Mouse (Mus musculus) adrenal gland, postnatal 10 days (tissue): ENCODE data around the gene Duox1. TPM values are rescaled to one million over a fixed set of nuclear protein-coding genes. Genes with fewer than 3 reads are reported as not detected.
A peak's percentile ranks its signal among the peaks of the same experiment; 100 is the strongest.
"Not testable (repeated sequence)": the region's sequence is repeated elsewhere in the genome, so short reads cannot be mapped to it uniquely, and the experiment has no call there.

ENCODE experiments used
- DNase-seq: peaks from one replicate; pipeline ENCODE4 v3.0.0; 2021; ENCODE audit warnings: mixed read lengths
- total RNA-seq, 2 experiments: library from RNA; stranded (reverse); gene quantifications; 2 replicates each; pipeline ENCODE4 v1.2.3; 2021

The Duox1 gene
- total RNA-seq, 2 experiments from 2014 or later: not detected

DNA sequence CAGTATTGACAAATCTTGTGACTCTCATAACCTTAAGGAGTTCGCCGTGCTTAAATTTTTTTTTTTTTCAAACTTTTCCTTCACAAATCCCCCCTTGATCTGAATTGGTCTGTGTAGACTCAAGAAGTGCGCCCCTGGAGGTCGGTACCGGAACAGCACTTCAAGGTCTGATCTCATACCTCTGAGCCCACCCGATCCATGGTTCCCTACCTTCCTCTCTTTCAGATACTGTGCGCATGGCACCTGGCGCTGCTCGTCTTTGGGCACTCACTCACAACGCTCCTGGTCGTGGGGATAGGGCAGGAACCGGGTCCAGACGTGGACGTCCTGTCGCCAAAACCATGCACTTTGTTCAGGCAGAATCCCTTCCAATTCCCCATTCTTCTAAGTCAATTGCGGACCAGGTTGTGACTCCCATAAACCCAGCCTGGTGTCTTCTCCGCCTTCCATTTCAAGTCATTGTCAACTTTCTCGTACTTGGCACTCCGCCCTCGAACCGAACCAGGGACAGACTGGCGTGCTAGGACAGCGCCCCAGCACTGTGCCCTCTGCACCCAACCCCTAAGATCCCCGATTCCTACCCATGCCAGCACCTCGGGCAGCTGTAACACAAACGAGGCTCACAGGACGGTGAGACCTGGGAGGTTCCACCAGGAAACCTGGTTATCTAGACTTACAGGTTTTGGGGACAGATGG is 2.6 kb upstream of the Duox1 start:
- peak; percentile 67 for DNase-seq

DNA sequence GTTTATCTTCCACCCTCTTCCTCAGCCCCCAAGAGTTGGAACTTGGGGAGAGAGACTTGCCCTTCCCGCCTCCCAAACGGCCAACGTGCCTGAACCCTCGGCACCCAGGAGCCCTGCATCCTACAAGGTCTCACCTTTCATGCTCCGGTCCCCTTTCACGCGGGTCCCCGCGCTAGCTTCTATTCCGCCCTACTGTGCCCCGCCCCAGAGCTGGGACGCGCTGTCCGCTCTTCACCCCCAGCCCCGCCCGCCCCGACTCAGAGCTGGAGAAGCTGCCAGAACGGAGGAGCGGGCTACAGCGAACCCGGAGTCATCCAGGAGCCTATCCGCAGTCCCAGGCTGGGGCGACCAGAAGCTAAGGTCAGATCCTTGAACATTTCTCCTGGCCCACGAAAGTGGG is 1.9 kb upstream of the Duox1 start, which contains the start of gene Duoxa1:
Gene Duoxa1 (minus strand): TSS at position 195 of the 400 bp plus-strand sequence.
- DNase-seq: no peak

DNA sequence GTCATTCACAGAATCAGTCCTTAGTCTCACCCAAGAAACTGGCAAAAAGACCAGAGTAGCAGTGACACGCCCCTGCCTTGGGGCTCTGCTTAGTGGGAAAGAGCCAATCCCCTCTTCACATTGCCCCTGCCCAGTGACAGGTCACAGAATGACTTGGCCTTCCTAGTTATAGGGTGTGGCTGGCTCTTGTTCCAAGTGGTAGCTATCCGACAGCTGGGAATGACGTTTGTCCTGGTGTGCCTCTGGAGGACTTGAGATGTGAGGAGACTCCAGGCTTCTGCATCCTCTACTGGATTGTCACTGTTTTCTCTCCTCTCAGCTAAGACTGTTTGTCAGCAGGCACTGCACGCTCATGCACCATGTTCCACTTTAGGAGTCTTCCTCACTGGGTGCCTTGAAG is 1.9 kb downstream of the Duox1 start:
- no peak for DNase-seq

DNA sequence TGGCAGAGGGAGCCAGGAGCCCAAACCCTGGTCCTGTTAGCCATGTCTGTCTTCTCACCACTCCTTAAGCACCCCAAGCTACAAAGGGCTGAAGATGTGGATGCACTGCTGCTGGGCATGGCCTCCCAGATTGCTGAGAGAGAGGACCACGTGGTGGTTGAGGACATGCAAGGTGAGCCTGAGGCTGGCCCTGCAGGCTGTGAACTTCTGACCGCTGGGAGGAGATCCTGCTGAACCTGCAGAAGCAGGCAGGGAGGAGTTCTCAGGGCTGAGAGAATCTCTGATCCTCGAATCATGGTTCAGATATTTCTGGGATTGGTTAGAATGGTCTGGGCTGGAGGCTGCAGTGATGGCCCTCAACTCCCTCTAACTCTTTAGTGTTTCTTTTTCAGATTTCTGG is 8.5 kb downstream of the Duox1 start:
- no peak for DNase-seq

DNA sequence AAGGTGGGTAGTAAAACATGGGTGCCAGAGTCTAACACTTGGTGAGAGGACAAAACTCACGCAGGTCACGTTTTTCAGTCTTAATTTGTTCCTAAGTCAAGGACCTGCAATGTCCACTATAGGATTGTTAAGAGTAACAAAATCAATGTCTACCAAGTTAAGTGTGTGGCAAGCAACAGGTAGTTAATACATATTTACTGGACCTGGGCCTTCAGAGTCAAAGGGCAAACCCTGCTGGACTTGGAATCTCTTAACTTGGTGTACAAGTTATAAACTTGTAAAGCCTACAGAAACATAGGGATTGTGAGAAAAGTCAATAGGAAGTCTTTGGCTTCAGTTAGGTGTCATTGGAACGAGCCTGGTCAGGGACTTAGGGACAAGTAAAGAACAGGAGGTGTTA is 9.1 kb downstream of the Duox1 start:
- no peak for DNase-seq

DNA sequence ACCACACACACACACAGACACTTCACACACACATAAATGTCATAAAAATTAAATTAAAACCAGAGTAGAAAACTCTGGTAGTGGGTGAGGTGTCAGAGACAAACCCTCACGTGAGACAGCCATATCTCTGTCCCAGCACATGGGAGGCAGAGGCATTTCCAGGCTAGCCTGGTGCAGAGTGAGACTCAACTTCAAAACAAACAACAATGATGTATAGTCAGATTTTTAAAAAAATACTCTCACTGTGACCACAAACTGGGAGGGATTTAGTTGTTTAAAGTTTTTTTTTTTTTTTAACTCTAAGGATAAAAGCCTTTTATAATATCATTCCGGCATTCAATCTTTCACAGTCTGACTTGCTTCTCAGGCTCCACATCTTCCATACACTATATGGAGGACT is 9.9 kb downstream of the Duox1 start:
- no peak for DNase-seq

DNA sequence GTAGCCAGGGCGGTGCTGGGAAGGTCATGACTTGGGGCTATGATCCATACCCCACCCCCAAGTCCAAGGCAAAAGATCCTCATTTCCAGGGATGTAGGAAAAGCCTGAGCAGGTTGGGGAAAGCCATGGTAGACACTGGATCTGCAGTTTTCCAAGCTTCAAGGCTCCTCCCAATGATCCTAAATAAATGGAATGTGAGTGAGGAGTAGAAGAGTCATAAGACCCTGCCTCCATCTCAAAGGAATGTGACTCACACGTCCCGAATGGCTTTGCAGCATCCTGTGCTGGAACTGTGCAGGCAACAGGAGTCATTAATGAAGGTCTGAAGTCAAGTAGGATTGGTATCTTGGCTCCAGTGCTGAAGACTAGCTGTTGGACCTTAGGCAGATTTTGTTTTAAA is 12.5 kb downstream of the Duox1 start:
- no peak for DNase-seq

DNA sequence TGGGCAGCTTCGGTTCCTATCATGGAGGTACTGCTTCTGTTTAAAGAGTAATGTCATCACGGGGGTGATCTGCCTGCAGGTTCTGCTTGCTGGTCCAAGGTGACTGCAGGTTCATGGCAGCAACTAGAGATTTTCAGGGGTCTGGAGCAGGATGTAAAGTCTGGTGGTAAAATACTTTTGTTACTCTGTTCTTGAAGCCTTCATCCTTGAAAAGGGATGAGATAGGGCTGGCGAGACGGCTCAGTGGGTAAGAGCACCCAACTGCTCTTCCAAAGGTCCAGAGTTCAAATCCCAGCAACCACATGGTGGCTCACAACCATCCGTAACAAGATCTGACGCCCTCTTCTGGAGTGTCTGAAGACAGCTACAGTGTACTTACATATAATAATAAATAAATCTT is 14.8 kb downstream of the Duox1 start:
- not testable (repeated sequence) for DNase-seq

DNA sequence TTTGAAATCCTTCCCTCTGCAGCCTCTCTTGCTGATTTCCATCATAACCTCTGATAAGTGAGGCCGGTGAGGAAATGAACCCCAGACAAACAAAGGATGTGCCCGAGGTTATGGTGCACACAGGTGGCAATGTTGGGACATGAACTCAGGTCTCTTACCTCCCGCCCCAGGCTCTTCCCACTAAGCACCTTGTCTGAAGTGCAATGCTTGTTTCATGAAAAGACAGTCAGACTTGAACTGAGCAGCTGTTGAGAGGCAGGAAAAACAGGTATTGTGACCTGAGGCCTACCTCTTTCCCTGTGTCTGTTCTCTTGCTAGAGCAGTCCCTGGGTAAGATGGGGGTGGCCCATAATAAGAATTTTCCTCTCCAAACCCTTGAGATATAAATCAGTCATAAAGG is 16.8 kb downstream of the Duox1 start:
- no peak for DNase-seq

DNA sequence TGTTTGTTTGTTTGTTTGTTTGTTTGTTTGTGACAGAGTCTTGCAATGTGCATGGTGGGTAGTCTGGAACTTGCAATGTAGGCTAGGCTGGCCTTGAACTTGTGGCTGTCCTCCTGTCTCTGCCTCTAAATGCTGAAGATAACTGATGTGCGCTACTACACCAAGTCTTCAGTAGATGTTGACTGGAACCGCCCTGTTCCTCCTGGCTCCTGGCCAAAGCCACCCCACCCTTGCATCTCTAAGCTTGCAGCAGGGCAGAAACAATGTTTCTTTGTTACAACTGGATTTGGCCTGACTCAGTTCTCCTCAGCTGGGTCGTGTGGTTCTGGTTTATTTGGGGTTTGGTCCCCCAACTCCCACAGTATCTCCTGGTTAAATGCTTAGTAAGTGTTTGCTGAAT is 18.7 kb downstream of the Duox1 start:
- DNase-seq: peak; percentile 10

DNA sequence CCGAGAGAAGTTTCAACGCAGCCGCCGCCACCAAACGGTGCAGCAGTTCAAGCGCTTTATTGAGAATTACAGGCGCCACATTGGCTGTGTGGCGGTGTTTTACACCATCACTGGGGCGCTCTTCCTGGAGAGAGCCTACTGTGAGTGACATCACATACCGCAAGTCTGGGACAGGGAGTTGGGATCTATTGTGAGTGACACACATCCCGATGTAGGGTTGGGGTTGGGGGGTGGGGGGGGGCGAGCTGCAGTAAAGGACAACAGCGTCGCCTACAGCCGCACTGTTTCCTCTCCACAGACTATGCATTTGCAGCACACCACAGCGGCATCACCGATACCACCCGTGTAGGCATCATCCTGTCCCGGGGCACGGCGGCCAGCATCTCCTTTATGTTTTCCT is 21.8 kb downstream of the Duox1 start:
- DNase-seq: no peak

DNA sequence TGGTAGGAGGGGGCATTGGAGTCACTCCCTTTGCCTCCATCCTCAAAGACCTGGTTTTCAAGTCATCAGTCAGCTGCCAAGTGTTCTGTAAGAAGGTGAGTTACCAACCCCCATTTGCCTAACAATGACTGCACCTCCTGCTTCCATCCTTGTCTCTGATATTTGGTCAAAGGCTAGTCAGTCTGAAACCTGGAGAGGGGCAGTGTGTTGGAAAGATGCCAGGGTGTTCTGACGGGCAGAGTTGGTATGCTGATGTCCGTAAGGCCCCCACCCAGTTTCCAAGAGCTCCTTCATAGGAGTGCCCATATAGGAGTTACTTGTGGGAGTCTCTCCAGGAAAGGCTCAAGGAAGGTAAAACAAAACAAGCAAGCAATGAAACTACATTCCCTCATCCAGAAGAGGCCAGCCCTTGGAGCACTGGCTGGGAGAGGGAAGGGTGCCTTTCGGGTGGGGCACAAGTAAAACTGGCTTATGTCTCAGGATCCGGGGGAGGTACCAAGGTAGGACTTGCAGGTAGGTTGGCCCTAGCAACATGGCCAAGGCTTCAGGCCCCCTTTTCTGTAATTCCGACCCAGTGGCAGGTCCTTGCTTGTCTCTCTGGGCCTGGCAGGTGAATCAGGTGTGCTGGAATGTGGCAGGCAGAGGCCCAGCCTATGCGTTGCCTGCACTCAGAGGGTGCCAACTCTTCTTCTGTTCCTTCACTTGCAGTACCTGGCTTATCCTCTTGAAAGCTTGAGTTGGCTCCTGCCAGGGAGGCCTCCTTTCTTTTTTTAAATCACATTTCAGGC is 29.8 kb downstream of the Duox1 start:
- no peak for DNase-seq

DNA sequence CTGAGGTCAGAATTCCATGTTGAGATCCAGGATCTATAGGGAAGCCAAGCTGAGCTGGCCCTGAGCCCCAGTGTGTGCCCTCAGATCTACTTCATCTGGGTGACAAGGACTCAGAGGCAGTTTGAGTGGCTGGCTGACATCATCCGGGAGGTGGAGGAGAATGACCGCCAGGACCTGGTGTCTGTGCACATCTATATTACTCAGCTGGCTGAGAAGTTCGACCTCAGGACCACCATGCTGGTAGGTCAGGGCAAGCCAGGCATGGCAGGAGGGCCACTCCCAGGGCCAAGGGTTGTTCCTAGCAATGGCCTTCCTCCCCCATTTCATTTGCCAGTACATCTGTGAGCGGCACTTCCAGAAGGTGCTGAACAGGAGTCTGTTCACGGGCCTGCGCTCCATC is 30.7 kb downstream of the Duox1 start:
- not testable (repeated sequence) for DNase-seq

DNA sequence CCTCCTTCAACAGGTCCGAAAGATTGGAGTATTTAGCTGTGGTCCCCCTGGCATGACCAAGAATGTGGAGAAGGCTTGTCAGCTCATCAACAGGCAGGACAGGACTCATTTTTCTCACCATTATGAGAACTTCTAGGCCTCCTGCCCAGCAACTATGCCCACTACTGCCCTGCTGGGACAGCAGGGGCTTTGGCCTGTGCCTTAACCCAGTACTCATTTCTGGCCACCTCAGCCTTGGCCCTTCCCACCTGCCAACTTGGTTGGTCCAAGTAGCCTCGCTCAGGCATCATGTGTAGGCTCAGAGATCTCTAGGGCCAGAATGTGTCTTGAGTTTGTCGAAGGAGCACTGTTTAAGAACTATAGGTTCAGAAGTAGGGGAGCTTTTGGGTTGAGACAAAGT is 31.8 kb downstream of the Duox1 start:
- no peak for DNase-seq

DNA sequence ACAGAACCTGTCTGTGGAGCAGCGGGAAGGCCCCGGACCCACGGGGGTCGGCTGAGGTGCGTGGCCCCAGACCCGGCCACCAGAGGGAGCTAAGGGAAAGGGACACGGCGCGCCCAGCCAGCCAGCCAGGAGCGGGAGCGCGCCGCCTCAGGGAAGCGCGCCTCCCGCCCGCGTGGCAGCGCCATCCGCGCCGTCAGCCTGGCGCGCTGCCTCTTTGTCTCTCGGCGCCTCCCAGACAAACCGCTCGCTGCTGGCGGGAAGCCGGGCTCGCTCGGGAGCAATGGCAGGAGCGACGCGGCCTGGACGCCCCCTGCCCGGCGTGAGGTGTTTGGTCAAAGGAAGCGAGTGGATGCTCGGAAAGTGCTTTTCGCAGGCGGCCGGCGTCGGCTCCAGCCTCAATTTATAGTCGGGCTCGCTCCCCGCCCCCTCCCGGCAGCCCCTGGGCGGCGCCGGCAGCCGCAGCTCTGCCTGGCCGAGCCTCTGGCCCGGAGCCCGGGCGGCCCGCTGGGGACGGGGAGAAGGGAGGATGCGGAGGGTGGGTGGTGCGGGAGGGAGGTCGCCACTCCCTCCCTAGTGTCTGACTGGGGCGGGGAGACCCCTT is 33.2 kb downstream of the Duox1 start:
- peak; percentile 93 for DNase-seq

DNA sequence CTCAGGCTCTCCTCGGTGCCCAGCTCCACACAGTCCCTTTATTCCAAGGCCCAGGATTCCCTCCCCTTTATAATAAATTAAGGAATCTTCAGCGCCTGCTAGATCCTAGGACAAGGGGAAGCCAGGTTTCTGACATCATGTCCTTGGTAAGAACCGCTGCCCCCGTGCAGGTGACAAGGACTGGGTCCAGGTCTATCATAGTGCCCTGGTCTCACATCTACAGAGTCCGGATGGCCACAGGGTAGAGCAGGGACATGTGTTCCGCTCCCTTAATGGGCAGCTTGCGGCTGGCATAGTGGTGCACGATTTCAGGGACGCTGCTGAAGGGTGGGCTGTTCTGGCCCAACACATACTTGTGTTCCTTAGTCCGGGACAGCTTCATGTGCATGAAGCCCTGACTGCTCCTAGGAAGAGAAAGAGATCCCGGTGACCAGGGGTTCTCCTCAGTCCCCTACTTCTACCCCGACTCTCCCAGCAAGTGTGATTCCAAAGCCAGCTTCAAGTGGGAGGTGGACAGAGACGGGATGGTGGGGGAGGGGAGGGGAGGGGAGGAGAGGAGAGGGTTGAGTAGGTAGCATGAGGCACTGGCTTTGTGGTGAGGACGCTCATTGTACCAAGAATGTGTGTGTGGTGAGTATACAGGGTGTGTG is 33.8 kb downstream of the Duox1 start:
- DNase-seq: peak; percentile 38

DNA sequence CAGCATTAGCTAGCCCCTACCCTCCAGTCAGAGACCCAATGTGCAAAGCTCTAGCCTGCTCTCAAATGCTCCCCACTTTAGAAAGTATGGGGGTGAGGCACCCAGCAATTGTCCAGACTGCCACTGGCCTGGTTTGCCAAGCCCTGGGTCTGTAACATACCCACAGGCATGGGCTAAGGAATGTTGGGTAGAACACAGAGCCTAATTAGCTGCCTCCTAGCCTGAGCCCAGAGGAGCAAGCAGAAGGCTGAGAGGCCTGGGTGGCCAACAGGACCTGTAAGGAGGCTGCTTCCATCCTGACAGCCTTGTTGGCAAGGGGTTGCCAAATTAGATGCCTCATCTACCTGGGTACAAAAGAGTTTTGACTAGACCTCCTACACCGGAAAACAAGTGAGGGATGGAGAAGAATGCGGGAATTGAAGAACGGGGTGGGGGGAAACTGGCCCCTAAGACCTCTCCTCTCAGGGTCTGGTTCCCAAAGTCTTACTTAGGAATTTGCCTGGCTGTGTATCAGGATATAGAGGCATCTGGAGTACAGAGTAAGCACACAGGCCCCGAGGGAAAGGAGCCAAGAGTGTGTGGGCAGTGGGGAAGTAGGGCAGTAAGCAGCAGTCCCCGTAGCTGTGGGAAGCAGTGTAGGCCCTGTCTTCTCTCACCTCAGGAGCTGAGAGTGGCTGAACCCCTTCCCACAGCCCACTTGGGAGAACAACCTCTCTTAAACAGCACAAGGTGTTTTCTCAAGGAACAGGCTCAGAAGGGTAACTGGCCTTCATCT is 35.9 kb downstream of the Duox1 start:
- no peak for DNase-seq

DNA sequence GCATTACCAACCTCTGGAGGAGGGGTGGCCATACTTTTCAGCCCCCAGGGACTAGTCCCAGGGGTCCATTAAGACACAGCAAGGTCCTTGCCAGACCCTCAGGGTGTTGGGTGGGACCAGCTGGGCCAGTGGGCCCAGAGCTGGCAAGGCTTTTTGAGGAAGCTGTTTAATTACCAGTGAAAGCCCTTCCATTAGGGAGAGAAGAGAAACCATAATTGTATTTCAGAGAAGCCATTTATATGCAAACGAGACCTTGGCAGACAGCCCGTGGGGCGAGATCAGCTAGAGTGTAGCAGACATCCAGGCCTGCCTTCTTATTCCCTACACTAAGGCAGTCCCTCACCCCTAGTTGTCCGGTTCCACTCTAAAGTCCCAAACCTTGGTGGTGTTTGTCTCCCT is 36.5 kb downstream of the Duox1 start:
- DNase-seq: peak; percentile 65

DNA sequence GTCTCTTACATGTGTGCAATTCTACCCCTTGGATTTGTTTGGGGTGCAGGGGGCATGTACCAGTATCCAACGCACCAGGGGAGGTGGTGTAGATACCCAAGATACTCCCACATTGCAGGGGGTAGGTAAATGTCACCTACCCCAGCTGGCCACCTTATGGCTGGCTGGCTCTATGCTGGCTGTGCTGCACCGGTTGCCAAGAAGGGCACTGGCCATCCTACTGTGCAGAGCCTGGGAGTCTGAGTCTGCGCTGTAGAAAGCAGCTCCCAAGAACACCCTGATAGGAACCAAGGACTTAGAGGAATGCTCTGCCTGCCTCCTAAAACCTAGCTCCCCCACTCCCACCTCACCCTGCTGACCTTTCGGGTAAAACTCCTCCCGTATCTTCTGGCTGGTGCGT is 37.5 kb downstream of the Duox1 start:
- DNase-seq: no peak

DNA sequence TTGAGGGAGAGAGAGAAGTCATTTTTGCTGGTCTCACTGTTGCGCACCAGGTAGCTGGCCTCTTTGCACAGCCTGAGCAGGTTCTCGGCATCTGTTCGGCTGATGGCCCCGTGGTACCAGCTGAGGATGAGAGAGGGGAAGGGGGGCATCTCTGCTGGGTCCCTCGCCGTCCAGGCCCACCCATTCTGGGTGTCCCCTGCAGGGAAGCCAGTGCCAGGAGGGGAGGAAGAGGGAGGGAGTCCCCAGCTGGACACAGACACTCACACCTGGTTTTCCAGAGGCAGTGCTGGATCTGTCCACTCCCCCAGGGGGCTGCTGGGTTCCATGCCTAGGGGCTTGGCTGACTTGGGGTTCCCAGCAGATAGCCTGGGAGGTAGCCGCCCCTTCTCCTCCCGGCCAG is 38.3 kb downstream of the Duox1 start:
- no peak for DNase-seq

DNA sequence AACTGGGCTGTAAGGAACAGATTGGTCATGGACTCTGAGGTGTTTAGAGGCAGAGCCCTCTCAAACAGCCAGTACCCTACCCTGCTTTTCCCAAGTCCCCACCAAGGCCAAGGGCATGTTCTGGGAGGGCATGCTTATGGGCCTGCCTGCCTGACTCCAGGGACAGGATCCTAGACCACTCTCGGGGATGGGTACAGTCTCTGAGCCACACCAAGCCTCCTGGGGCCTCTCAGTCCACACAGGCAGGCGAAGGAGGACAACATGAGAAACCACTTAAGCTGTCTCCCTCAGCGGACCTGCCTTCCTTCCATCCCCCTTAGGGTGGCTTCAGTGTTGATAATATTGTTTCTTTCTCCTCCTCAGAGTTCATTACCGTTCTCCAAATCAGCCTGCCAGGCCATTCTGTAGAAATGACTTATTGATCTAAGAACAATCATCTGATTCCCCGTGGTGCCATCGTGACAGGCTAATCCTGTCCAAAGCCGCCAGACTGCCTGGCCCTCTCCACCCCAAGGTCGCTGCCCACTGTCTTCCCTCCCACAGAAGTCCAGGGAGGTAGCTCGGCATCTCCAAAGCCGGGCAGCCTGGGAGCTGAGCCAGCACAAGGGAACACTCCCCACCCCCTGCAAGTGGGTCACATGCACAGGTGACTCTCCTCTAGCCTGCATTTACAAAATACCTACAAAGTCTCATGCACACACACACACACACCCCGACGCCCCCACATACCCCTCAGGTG is 38.9 kb downstream of the Duox1 start:
- DNase-seq: peak; percentile 46
